Mouse (Mus musculus): Measurements from ENCODE around the gene Clec2d. TPM values are rescaled to one million over a fixed set of nuclear protein-coding genes. Genes with fewer than 3 reads are reported as not detected.

Gene Clec2d
- polyA plus RNA-seq, 1 experiment from 2014 or later = not detected

DNA sequence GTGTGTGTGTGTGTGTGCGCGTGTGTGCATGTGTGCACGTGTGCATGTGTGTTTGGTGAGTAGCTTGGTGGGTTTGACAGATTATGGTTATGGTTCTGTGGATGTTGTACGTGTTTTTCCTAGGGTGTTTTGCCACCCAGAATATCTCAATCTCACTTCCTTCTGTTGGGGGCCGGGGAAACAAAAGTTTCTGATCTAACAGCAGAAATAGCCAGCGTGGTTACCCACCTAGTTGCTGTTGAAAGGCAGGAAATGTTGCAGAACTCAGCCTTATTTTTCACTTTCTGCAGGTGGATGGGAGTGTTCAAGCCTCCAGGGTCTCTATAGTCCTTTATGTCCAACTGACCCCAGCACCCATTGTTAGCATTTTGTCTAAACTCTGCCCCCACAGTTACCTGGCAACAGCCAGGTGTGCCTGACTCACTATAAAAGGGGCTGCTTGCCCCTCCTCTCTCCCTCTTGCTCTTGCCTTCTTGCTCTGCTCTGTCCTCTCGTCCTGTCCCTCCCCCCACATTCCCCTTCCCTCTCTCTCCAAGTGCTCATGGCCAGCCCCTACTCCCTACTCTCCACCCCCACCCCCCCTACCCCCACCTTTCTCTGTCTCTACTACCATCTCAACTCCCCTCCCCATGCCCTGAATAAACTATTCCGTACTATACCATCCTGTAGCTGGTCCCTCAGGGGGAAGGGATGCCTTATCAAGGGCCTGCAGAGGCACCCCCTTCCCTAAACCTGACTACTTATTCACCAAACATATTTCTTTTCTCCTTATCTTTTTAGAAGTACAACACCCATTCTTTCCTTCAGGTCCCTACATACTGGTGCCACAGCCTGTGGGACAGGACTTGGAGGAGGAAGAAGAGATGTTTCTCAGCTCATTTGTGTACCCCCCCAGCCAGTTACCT, 54.3 kb downstream of the Clec2d start:
- Histone ChIP-seq H3K4me1 (peaks cover 4% of the 10 kb centered on the region), H3K27ac (no peak overlapping the region), H3K36me3 (no peaks in the 10 kb centered on the region), H3K4me3 (no peak overlapping the region), H3K9me3 (replicated peaks) (no peaks in the 10 kb centered on the region), H3K27me3 (ENCODE audit: low read depth, poor library complexity, severe bottlenecking) (no peaks in the 10 kb centered on the region)
- no peak for DNase-seq (ENCODE audit: low spot score)
- 83% methylated on average over 8 of the region's 8 CpGs for WGBS

DNA sequence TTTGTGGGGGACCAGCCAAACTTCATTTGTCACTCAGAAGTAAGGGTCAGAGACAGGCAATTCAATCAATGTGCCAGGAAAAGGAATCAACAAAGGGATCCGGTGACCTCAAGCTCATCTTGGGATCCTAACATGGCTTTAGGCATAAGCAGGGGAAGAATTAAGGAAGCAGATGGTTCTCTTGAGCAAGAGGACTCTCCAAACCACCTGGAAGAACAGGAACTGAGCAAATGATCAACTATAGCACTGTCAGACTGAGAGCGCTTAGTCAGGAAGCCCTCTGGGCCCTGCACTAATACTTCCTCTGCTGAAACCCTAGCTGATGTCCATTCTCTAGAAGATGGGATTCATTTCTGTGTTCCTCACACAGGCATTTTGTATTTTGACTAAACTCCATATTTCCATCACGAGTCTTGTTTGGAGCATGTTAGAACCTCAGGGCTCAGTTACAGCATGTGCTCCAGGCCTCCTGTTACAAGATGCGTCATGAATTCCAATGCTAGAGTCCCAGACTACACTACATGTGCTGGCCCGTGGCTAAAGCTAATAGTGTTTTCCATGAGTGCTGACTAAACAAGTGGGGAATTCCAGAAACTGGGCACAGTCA, 55.5 kb downstream of the Clec2d start:
- WGBS = 82% methylated on average over 5 of the region's 5 CpGs
- Histone ChIP-seq H3K36me3 (no peaks in the 10 kb centered on the region), H3K4me1 (peaks cover 4% of the 10 kb centered on the region), H3K4me3 (no peak overlapping the region), H3K9me3 (replicated peaks) (no peaks in the 10 kb centered on the region), H3K27ac (no peak overlapping the region), H3K27me3 (ENCODE audit: low read depth, poor library complexity, severe bottlenecking) (no peaks in the 10 kb centered on the region)
- no peak for DNase-seq (ENCODE audit: low spot score)

Small RNA genes lying within 50 kb of the gene (microRNA-seq; reads per million reads assigned to microRNA genes)
- not detected for gene Gm27514

Other genes starting within 250 kb of the Clec2d start
- gene Clec2g, start 246.2 kb upstream of the Clec2d start, polyA plus RNA-seq (2016; fragmentation: Nextera tagmentation; extraction: Ambion mirVana) = not detected in 2 replicates
- 0.35 TPM in 1 of 2 replicates, not detected in the other for gene Klrb1f, start 134.7 kb upstream of the Clec2d start, polyA plus RNA-seq (2016; fragmentation: Nextera tagmentation; extraction: Ambion mirVana)
- gene Clec2e, start 79.7 kb upstream of the Clec2d start, polyA plus RNA-seq (2016; fragmentation: Nextera tagmentation; extraction: Ambion mirVana) = not detected in 2 replicates
- 0.16 TPM in 1 of 2 replicates, not detected in the other for gene Cd69, start 94.8 kb downstream of the Clec2d start, polyA plus RNA-seq (2016; fragmentation: Nextera tagmentation; extraction: Ambion mirVana)
- gene 4922502D21Rik, start 151.2 kb downstream of the Clec2d start, polyA plus RNA-seq (2016; fragmentation: Nextera tagmentation; extraction: Ambion mirVana) = not detected in 2 replicates
- 0.11 and 0.51 TPM in 2 replicates for gene Clec12a, start 162.1 kb downstream of the Clec2d start, polyA plus RNA-seq (2016; fragmentation: Nextera tagmentation; extraction: Ambion mirVana)
- not detected in 2 replicates for gene Clec12b, start 205.3 kb downstream of the Clec2d start, polyA plus RNA-seq (2016; fragmentation: Nextera tagmentation; extraction: Ambion mirVana)
- gene Clec1b, start 216.7 kb downstream of the Clec2d start, polyA plus RNA-seq (2016; fragmentation: Nextera tagmentation; extraction: Ambion mirVana) = 9.2 and 12.0 TPM in 2 replicates
- 0.20 and 0.21 TPM in 2 replicates for gene Clec9a, start 228.2 kb downstream of the Clec2d start, polyA plus RNA-seq (2016; fragmentation: Nextera tagmentation; extraction: Ambion mirVana)